Mouse (Mus musculus) heart, embryonic 15.5 days (tissue): ENCODE measurements around the gene Olfr684. TPM values are rescaled to one million over a fixed set of nuclear protein-coding genes. Genes with fewer than 3 reads are reported as not detected.

Experiments used
- ATAC-seq: fragments of 200-750 bp; cut with Nextera tagmentation; replicated peaks from 2 replicates; pipeline ENCODE4 v1.8.0; 2017; ENCODE audit warnings: low read depth, moderate TSS enrichment; ENCODE audit not compliant: insufficient number of reproducible peaks, insufficient read depth, low FRiP score
- H3K27ac ChIP-seq: fragments of 300-500 bp; sonication (generic); 2 replicates; pipeline ENCODE4 v1.5.1; 2015; ENCODE audit warnings: mild to moderate bottlenecking, inconsistent platforms
- H3K27me3 ChIP-seq: fragments of 300-500 bp; sonication (generic); 2 replicates; pipeline ENCODE4 v1.6.1; 2015; ENCODE audit warnings: inconsistent platforms
- H3K36me3 ChIP-seq: fragments of 300-500 bp; sonication (generic); 2 replicates; pipeline ENCODE4 v1.6.1; 2015; ENCODE audit warnings: mild to moderate bottlenecking, inconsistent platforms
- H3K4me1 ChIP-seq: fragments of 300-500 bp; sonication (generic); replicated peaks from 2 replicates; pipeline ENCODE4 v1.6.1; 2015; ENCODE audit warnings: inconsistent platforms
- H3K4me2 ChIP-seq: fragments of 300-500 bp; sonication (generic); 2 replicates; pipeline ENCODE4 v1.6.1; 2015; ENCODE audit warnings: inconsistent platforms, mild to moderate bottlenecking, moderate library complexity
- H3K4me3 ChIP-seq: fragments of 300-500 bp; sonication (generic); 2 replicates; pipeline ENCODE4 v1.5.1; 2015; ENCODE audit warnings: mild to moderate bottlenecking, inconsistent platforms
- H3K9ac ChIP-seq: fragments of 300-500 bp; sonication (generic); 2 replicates; pipeline ENCODE4 v1.6.1; 2015; ENCODE audit warnings: mild to moderate bottlenecking, inconsistent platforms
- H3K9me3 ChIP-seq: fragments of 300-500 bp; sonication (generic); replicated peaks from 2 replicates; pipeline ENCODE4 v1.6.1; 2016; ENCODE audit warnings: inconsistent platforms
- WGBS: fragments of 180-500 bp; shearing (Covaris S2); methylation state at CpG from one replicate; pipeline ENCODE4 v1.1.7; 2015; ENCODE audit warnings: mixed read lengths; 5-methylcytosine and 5-hydroxymethylcytosine counted together
- polyA plus RNA-seq: library from polyadenylated mRNA; unstranded; fragments of >200 nt; fragmentation: Nextera tagmentation; extraction: Ambion mirVana; gene quantifications from 2 replicates; pipeline ENCODE4 v1.2.1, GENCODE M21; 2015

Gene Olfr684
- polyA plus RNA-seq, result not detected in 2 replicates

- no peak within 1 kb of the TSS for H3K4me2 ChIP-seq
- 52% methylated on average over 1 of the region's 1 CpGs for WGBS
- no peak within 1 kb of the TSS for H3K9ac ChIP-seq
- no peak within 1 kb of the TSS for H3K27ac ChIP-seq
- no peaks in the 10 kb centered on the region for H3K9me3 ChIP-seq
- H3K4me1 ChIP-seq, result no peaks in the 10 kb centered on the region
- H3K4me3 ChIP-seq, result no peak within 1 kb of the TSS
- no peak for ATAC-seq
- no peaks in the 10 kb centered on the region for H3K27me3 ChIP-seq
- H3K36me3 ChIP-seq, result no peaks in the 10 kb centered on the region
These were observed at the start of gene Olfr684 for GRCm38 (mm10) chr7:105163553-105163952. Olfr684 (minus strand) TSS chr7:105163653.

- H3K9me3 ChIP-seq, result no peaks in the 10 kb centered on the region
- no peak within 1 kb of the TSS for H3K4me2 ChIP-seq
- H3K36me3 ChIP-seq, result no peaks in the 10 kb centered on the region
- no peak within 1 kb of the TSS for H3K4me3 ChIP-seq
- H3K27me3 ChIP-seq, result no peaks in the 10 kb centered on the region
- H3K4me1 ChIP-seq, result no peaks in the 10 kb centered on the region
- H3K9ac ChIP-seq, result no peak within 1 kb of the TSS
- no peak for ATAC-seq
- no peak within 1 kb of the TSS for H3K27ac ChIP-seq
These were observed 43.9 kb upstream of the Olfr684 start, which contains the start of gene Olfr686 for GRCm38 (mm10) chr7:105207385-105207784. Olfr686 (minus strand) TSS chr7:105207485.

GRCm38 (mm10) chr7:105185912-105186311 is 22.5 kb upstream of the Olfr684 start, which contains the start of gene Olfr685:
Olfr685 (minus strand) TSS chr7:105186012.
- WGBS, result 66% methylated on average over 1 of the region's 1 CpGs
- Histone ChIP-seq H3K27ac (no peak within 1 kb of the TSS), H3K36me3 (no peaks in the 10 kb centered on the region), H3K9me3 (no peaks in the 10 kb centered on the region), H3K27me3 (no peaks in the 10 kb centered on the region), H3K9ac (no peak within 1 kb of the TSS), H3K4me1 (no peaks in the 10 kb centered on the region), H3K4me2 (no peak within 1 kb of the TSS), H3K4me3 (no peak within 1 kb of the TSS)
- no peak for ATAC-seq

GRCm38 (mm10) chr7:105170773-105171172 is 7.3 kb upstream of the Olfr684 start:
- Histone ChIP-seq H3K27me3 (no peaks in the 10 kb centered on the region), H3K36me3 (no peaks in the 10 kb centered on the region), H3K4me2 (no peak overlapping the region), H3K4me1 (no peaks in the 10 kb centered on the region), H3K9me3 (no peaks in the 10 kb centered on the region), H3K4me3 (no peak overlapping the region), H3K9ac (no peak overlapping the region), H3K27ac (no peak overlapping the region)
- no peak; the same call in 1 of the 2 replicates for ATAC-seq
- WGBS, result 33% methylated on average over 4 of the region's 4 CpGs

GRCm38 (mm10) chr7:105146912-105147311 is 16.5 kb downstream of the Olfr684 start, which contains the start of gene Olfr683:
Olfr683 (minus strand) TSS chr7:105147012.
- no peaks in the 10 kb centered on the region for H3K27me3 ChIP-seq
- no peaks in the 10 kb centered on the region for H3K36me3 ChIP-seq
- no peaks in the 10 kb centered on the region for H3K9me3 ChIP-seq
- H3K4me1 ChIP-seq, result no peaks in the 10 kb centered on the region
- no peak for ATAC-seq
- no peak within 1 kb of the TSS for H3K27ac ChIP-seq
- no peak within 1 kb of the TSS for H3K4me3 ChIP-seq
- no peak within 1 kb of the TSS for H3K4me2 ChIP-seq
- WGBS, result 54% methylated on average over 1 of the region's 1 CpGs
- H3K9ac ChIP-seq, result no peak within 1 kb of the TSS

GRCm38 (mm10) chr7:105141275-105141674 is 22.2 kb downstream of the Olfr684 start:
- no peak overlapping the region for H3K9ac ChIP-seq
- no peak for ATAC-seq

GRCm38 (mm10) chr7:105116536-105116935 is 46.9 kb downstream of the Olfr684 start, which contains the start of gene Olfr681:
Olfr681 (plus strand) TSS chr7:105116836.
- Histone ChIP-seq H3K4me3 (no peak within 1 kb of the TSS), H3K9ac (no peak within 1 kb of the TSS), H3K4me2 (no peak within 1 kb of the TSS), H3K27me3 (no peaks in the 10 kb centered on the region), H3K27ac (no peak within 1 kb of the TSS), H3K4me1 (no peaks in the 10 kb centered on the region), H3K9me3 (no peaks in the 10 kb centered on the region), H3K36me3 (no peaks in the 10 kb centered on the region)
- ATAC-seq, result no peak

More at GRCm38 (mm10) chr7:105141275-105141674, 22.2 kb downstream of the Olfr684 start:
- Histone ChIP-seq H3K4me2 (no peak overlapping the region), H3K27me3 (no peaks in the 10 kb centered on the region), H3K27ac (no peak overlapping the region), H3K9me3 (no peaks in the 10 kb centered on the region), H3K4me1 (no peaks in the 10 kb centered on the region), H3K4me3 (no peak overlapping the region), H3K36me3 (no peaks in the 10 kb centered on the region)
- WGBS, result 59% methylated on average over 2 of the region's 2 CpGs

Other genes starting within 250 kb of the Olfr684 start
- not detected in 2 replicates for gene Olfr667, start 242.2 kb downstream of the Olfr684 start, polyA plus RNA-seq
- not detected in 2 replicates for gene Olfr668, start 235.6 kb downstream of the Olfr684 start, polyA plus RNA-seq
- not detected in 2 replicates for gene Olfr669, start 229.4 kb downstream of the Olfr684 start, polyA plus RNA-seq
- not detected in 2 replicates for gene Olfr670, start 201.0 kb downstream of the Olfr684 start, polyA plus RNA-seq
- gene Olfr671, start 184.5 kb downstream of the Olfr684 start, polyA plus RNA-seq, result not detected in 2 replicates
- not detected in 2 replicates for gene Olfr672, start 161.6 kb downstream of the Olfr684 start, polyA plus RNA-seq
- gene Olfr675, start 135.2 kb downstream of the Olfr684 start, polyA plus RNA-seq, result not detected in 2 replicates
- not detected in 2 replicates for gene Olfr676, start 131.0 kb downstream of the Olfr684 start, polyA plus RNA-seq
- gene Olfr677, start 112.3 kb downstream of the Olfr684 start, polyA plus RNA-seq, result not detected in 2 replicates
- not detected in 2 replicates for gene Olfr678, start 99.2 kb downstream of the Olfr684 start, polyA plus RNA-seq
- not detected in 2 replicates for gene Olfr679, start 82.4 kb downstream of the Olfr684 start, polyA plus RNA-seq
- not detected in 2 replicates for gene Olfr680-ps1, start 70.8 kb downstream of the Olfr684 start, polyA plus RNA-seq
- gene Olfr681, start 46.8 kb downstream of the Olfr684 start, polyA plus RNA-seq, result not detected in 2 replicates
- not detected in 2 replicates for gene Olfr683, start 16.6 kb downstream of the Olfr684 start, polyA plus RNA-seq
- gene Olfr685, start 22.4 kb upstream of the Olfr684 start, polyA plus RNA-seq, result not detected in 2 replicates
- not detected in 2 replicates for gene Olfr686, start 43.8 kb upstream of the Olfr684 start, polyA plus RNA-seq
- not detected in 2 replicates for gene Olfr688, start 124.4 kb upstream of the Olfr684 start, polyA plus RNA-seq
- gene Olfr689, start 147.5 kb upstream of the Olfr684 start, polyA plus RNA-seq, result not detected in 2 replicates
- not detected in 2 replicates for gene Olfr690, start 170.5 kb upstream of the Olfr684 start, polyA plus RNA-seq
- not detected in 2 replicates for gene Olfr691, start 178.6 kb upstream of the Olfr684 start, polyA plus RNA-seq
- gene Olfr692, start 204.6 kb upstream of the Olfr684 start, polyA plus RNA-seq, result not detected in 2 replicates
- gene Gm5901, start 211.4 kb upstream of the Olfr684 start, polyA plus RNA-seq, result not detected in 2 replicates
- gene Fam160a2, start 236.4 kb upstream of the Olfr684 start, polyA plus RNA-seq, result 24.7 and 35.4 TPM in 2 replicates
- not detected in 2 replicates for gene Cnga4, start 240.9 kb upstream of the Olfr684 start, polyA plus RNA-seq